Mouse (Mus musculus) kidney, adult 2 months (tissue): ENCODE measurements around the gene Borcs5.

Source experiments
- CTCF ChIP-seq: fragments of 200-500 bp; conservative IDR thresholded peaks from 2 replicates; pipeline ENCODE4 v1.5.1; 2011; ENCODE audit warnings: low read depth, mild to moderate bottlenecking, control low read depth, low read length, moderate library complexity, mixed read lengths; ENCODE audit not compliant: insufficient read depth, insufficient read length
- POLR2A ChIP-seq: fragments of 200-500 bp; IDR thresholded peaks from one replicate; pipeline ENCODE4 v1.6.1; 2011; ENCODE audit warnings: low read depth, low read length, control low read depth

- no peak for TF ChIP-seq POLR2A
- TF ChIP-seq CTCF = no peak
Measured at GRCm38 (mm10) chr6:134696146-134696545, 56.8 kb downstream of the Borcs5 start.
